Mouse (Mus musculus): ENCODE data around the gene Apbb2.

GRCm38 (mm10) chr5:66280742-66281141 is 337.8 kb downstream of the Apbb2 start:
- TF ChIP-seq CTCF (IDR thresholded peaks at IDR 0.05; ENCODE audit: borderline replicate concordance, insufficient read depth, low read depth, low read length) (0 out of 2 replicates have a peak, but pooled peaks have one; percentile 5), POLR2A (IDR thresholded peaks at IDR 0.05; ENCODE audit: borderline replicate concordance, insufficient read depth, low read length) (no peak)
